Mouse (Mus musculus) myocyte (in vitro differentiated cells): ENCODE results near the gene Comp. TPM values are rescaled to one million over a fixed set of nuclear protein-coding genes. Genes with fewer than 3 reads are reported as not detected.

Experiments
- H3K27me3 ChIP-seq: one replicate; pipeline ENCODE4 v1.6.1; 2011; ENCODE audit not compliant: control insufficient read depth, insufficient read depth, insufficient read length
- H3K36me3 ChIP-seq: one replicate; pipeline ENCODE4 v1.6.1; 2011; ENCODE audit not compliant: control insufficient read depth, insufficient read depth
- H3K4me2 ChIP-seq: one replicate; pipeline ENCODE4 v1.6.1; 2011; ENCODE audit warnings: low read depth, control low read depth
- H3K4me3 ChIP-seq: one replicate; pipeline ENCODE4 v1.5.1; 2011; ENCODE audit warnings: mild to moderate bottlenecking, control low read depth, moderate library complexity
- H3K79me2 ChIP-seq: one replicate; pipeline ENCODE4 v1.6.1; 2011; ENCODE audit not compliant: control insufficient read depth, insufficient read depth
- H3ac ChIP-seq: one replicate; pipeline ENCODE4 v1.6.1; 2011; ENCODE audit not compliant: control insufficient read depth, insufficient read length
- CEBPB ChIP-seq: IDR thresholded peaks from 2 replicates; pipeline ENCODE4 v1.6.1; 2011; ENCODE audit warnings: mild to moderate bottlenecking, moderate library complexity; ENCODE audit not compliant: poor library complexity, insufficient read depth, severe bottlenecking
- E2F4 ChIP-seq: IDR thresholded peaks from one replicate; pipeline ENCODE4 v1.6.1; 2011; ENCODE audit warnings: mild to moderate bottlenecking, control low read depth, moderate library complexity; ENCODE audit not compliant: insufficient read depth
- MAX ChIP-seq: IDR thresholded peaks from one replicate; pipeline ENCODE4 v1.6.1; 2011; ENCODE audit warnings: low read depth, mild to moderate bottlenecking, control low read depth
- MYOD1 ChIP-seq, 3 experiments: IDR thresholded peaks; one replicate each; pipeline ENCODE4 v1.6.1; 2011; ENCODE audit warnings: control low read depth in 2 of 3, low read depth in 2 of 3, mild to moderate bottlenecking in 2 of 3, moderate library complexity in 1 of 3; ENCODE audit not compliant: insufficient read length in 2 of 3, control insufficient read depth in 1 of 3
- MYOG ChIP-seq, 3 experiments: IDR thresholded peaks; one replicate each; pipeline ENCODE4 v1.6.1; 2011; ENCODE audit warnings: control low read depth in 2 of 3, low read depth in 2 of 3, mild to moderate bottlenecking in 2 of 3; ENCODE audit not compliant: insufficient read length in 2 of 3, control insufficient read depth in 1 of 3, insufficient read depth in 1 of 3
- POLR2A ChIP-seq: IDR thresholded peaks from one replicate; pipeline ENCODE4 v1.6.1; 2011; ENCODE audit warnings: low read depth, mild to moderate bottlenecking, control low read depth, moderate library complexity; ENCODE audit not compliant: insufficient read length
- POLR2AphosphoS2 ChIP-seq: IDR thresholded peaks from one replicate; pipeline ENCODE4 v1.6.1; 2011; ENCODE audit warnings: low read depth, control low read depth; ENCODE audit not compliant: insufficient read length
- REST ChIP-seq: IDR thresholded peaks from one replicate; pipeline ENCODE4 v1.6.1; 2011; ENCODE audit warnings: mild to moderate bottlenecking, control low read depth, moderate library complexity; ENCODE audit not compliant: insufficient read depth, insufficient read length
- SRF ChIP-seq: IDR thresholded peaks from one replicate; pipeline ENCODE4 v1.6.1; 2011; ENCODE audit warnings: low read depth; ENCODE audit not compliant: control insufficient read depth, insufficient read length
- TCF12 ChIP-seq: IDR thresholded peaks from one replicate; pipeline ENCODE4 v1.6.1; 2011; ENCODE audit warnings: mild to moderate bottlenecking, control low read depth; ENCODE audit not compliant: poor library complexity, insufficient read depth, severe bottlenecking
- TCF3 ChIP-seq: IDR thresholded peaks from one replicate; pipeline ENCODE4 v1.6.1; 2011; ENCODE audit warnings: low read depth, control low read depth; ENCODE audit not compliant: insufficient read length
- USF1 ChIP-seq: IDR thresholded peaks from one replicate; pipeline ENCODE4 v1.6.1; 2011; ENCODE audit warnings: low read depth, mild to moderate bottlenecking, control low read depth, moderate library complexity
- polyA plus RNA-seq: library from polyadenylated mRNA; unstranded; fragments of >200 nt; fragmentation: generic; extraction: Trizol; gene quantifications from one replicate; pipeline ENCODE4 v1.2.1, GENCODE M21; 2012; ENCODE audit warnings: missing spikeins

Gene Comp
- polyA plus RNA-seq, 1 experiment, result 0.05 TPM

DNA sequence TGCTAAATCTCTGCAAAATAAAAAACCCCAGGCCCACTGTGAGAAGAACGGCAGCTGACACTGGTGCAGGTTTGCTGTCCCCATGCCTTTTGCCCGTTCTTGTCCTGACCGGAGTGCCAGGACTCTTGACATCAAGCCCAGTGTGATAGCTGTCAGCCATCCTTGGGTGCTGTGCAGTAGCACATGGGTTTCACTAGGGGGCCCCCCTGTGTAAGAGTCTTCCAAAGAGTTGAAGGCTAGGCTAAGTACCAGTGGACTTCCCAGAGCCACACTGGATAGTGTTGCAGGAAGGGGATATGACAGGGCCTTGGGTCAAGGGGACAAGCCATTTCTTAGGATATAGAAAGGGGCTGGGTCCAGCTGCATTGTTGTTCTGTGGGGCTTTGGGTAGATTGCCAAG, 9.9 kb downstream of the Comp start:
- Histone ChIP-seq H3K4me2 (no peak overlapping the region), H3K36me3 (no peaks in the 10 kb centered on the region), H3K79me2 (no peaks in the 10 kb centered on the region), H3ac (no peak overlapping the region), H3K4me3 (no peak overlapping the region), H3K27me3 (no peaks in the 10 kb centered on the region)
- TF ChIP-seq CEBPB (no peak), SRF (no peak), MAX (no peak), TCF3 (no peak), POLR2AphosphoS2 (no peak), POLR2A (no peak), USF1 (no peak), E2F4 (no peak), MYOG (IDR thresholded peaks at IDR 0.05; ENCODE audit: control insufficient read depth in 1 of 3, insufficient read depth in 1 of 3, insufficient read length in 2 of 3, low read depth in 2 of 3) (no peak), TCF12 (no peak), REST (no peak)

GRCm38 (mm10) chr8:70389678-70390077, 16.3 kb downstream of the Comp start:
- H3K4me2 ChIP-seq, result no peak overlapping the region
- no peak overlapping the region for H3K4me3 ChIP-seq
- no peak overlapping the region for H3ac ChIP-seq
- H3K36me3 ChIP-seq, result no peaks in the 10 kb centered on the region
- no peaks in the 10 kb centered on the region for H3K79me2 ChIP-seq
- TF ChIP-seq MYOD1 (IDR thresholded peaks at IDR 0.05; ENCODE audit: control insufficient read depth in 1 of 3, insufficient read length in 2 of 3, low read depth in 2 of 3) (no peak), MAX (no peak), MYOG (IDR thresholded peaks at IDR 0.05; ENCODE audit: control insufficient read depth in 1 of 3, insufficient read depth in 1 of 3, insufficient read length in 2 of 3, low read depth in 2 of 3) (no peak), USF1 (no peak), TCF12 (no peak), SRF (no peak), TCF3 (no peak), POLR2A (no peak)
- H3K27me3 ChIP-seq, result no peaks in the 10 kb centered on the region

- no peak overlapping the region for H3K4me2 ChIP-seq
- H3K4me3 ChIP-seq, result no peak overlapping the region
- H3ac ChIP-seq, result no peak overlapping the region
- H3K79me2 ChIP-seq, result no peaks in the 10 kb centered on the region
- H3K27me3 ChIP-seq, result no peaks in the 10 kb centered on the region
- no peak for TF ChIP-seq TCF3
- no peaks in the 10 kb centered on the region for H3K36me3 ChIP-seq
Measured at GRCm38 (mm10) chr8:70393087-70393486, 19.7 kb downstream of the Comp start.

DNA sequence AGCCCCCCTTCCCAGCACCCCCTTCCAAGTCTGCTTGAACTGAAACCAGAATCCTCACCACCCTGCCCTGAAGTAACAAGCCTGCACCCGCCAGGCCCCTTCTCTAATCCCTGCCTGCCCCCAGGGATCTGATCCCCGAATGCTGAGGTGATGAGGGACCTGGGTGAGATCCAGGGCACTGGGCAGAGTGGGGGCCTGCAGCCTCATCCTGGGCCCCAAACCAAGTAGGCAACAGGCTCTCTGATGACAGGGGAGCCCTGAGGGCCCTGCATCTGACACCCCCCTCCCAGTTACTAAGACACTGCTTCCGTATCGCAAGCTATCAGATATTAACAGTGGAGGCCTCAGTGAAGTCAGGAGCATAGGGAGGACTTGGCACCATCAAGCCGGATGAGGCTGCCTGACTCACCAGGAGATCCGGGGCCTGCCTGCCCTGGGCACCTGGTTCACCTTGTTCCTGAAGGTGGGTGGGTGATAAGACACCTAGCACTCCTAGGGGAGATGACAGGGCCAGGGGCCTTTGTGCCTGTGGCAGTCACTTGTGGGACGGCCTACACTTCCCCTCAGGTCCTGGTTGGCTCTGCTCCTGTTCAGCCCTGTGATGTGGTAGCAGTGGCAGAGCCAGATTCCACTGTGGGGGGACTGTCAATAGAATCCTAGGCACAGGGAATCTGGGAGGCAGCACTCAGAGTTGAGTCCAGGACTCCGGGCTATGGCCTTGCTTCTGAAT, 21.1 kb downstream of the Comp start:
- H3K4me2 ChIP-seq, result no peak overlapping the region
- H3K36me3 ChIP-seq, result no peaks in the 10 kb centered on the region
- H3K4me3 ChIP-seq, result no peak overlapping the region
- TF ChIP-seq CEBPB, result no peak
- no peak for TF ChIP-seq MYOG (IDR thresholded peaks at IDR 0.05; ENCODE audit: control insufficient read depth in 1 of 3, insufficient read depth in 1 of 3, insufficient read length in 2 of 3, low read depth in 2 of 3)
- no peak for TF ChIP-seq SRF
- TF ChIP-seq MAX, result no peak
- no peak overlapping the region for H3ac ChIP-seq
- H3K27me3 ChIP-seq, result no peaks in the 10 kb centered on the region
- no peaks in the 10 kb centered on the region for H3K79me2 ChIP-seq

- H3K27me3 ChIP-seq, result no peaks in the 10 kb centered on the region
- no peak overlapping the region for H3K4me3 ChIP-seq
- H3K79me2 ChIP-seq, result no peaks in the 10 kb centered on the region
- H3ac ChIP-seq, result no peak overlapping the region
- peak in 1 of 3 experiments; percentile 83 for TF ChIP-seq MYOD1 (IDR thresholded peaks at IDR 0.05; ENCODE audit: control insufficient read depth in 1 of 3, insufficient read length in 2 of 3, low read depth in 2 of 3)
- TF ChIP-seq MYOG (IDR thresholded peaks at IDR 0.05; ENCODE audit: control insufficient read depth in 1 of 3, insufficient read depth in 1 of 3, insufficient read length in 2 of 3, low read depth in 2 of 3), result peak in 1 of 3 experiments; percentile 72
- TF ChIP-seq POLR2AphosphoS2, result no peak
- H3K4me2 ChIP-seq, result no peak overlapping the region
- H3K36me3 ChIP-seq, result no peaks in the 10 kb centered on the region
Measured at GRCm38 (mm10) chr8:70395649-70396048, 22.3 kb downstream of the Comp start.

DNA sequence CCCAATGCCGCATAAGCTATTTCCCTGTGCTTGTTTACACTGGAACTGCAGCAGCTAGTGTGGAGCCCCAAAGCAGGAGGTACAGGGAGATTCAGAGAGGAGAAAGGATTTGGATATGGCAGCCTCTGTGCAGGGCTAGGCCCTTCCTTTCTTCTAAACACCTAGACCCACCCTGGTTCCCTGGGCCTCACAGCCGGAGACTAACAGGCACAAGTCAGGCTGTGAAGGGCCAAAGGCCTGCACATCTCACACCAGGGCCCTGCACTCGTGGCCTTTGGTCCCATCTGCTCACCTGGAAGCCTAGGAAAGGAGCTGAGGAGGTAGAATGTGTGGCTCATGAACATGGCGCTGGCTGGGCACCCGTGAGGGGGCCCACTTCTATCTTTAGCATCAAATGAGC, 22.8 kb downstream of the Comp start:
- H3K79me2 ChIP-seq, result no peaks in the 10 kb centered on the region
- H3K4me3 ChIP-seq, result no peak overlapping the region
- TF ChIP-seq MYOG (IDR thresholded peaks at IDR 0.05; ENCODE audit: control insufficient read depth in 1 of 3, insufficient read depth in 1 of 3, insufficient read length in 2 of 3, low read depth in 2 of 3) (no peak), SRF (no peak), TCF12 (no peak), REST (no peak), CEBPB (no peak), MYOD1 (IDR thresholded peaks at IDR 0.05; ENCODE audit: control insufficient read depth in 1 of 3, insufficient read length in 2 of 3, low read depth in 2 of 3) (no peak), MAX (no peak), POLR2AphosphoS2 (no peak), TCF3 (no peak), USF1 (no peak), POLR2A (no peak), E2F4 (no peak)
- no peak overlapping the region for H3K4me2 ChIP-seq
- no peaks in the 10 kb centered on the region for H3K36me3 ChIP-seq
- H3K27me3 ChIP-seq, result no peaks in the 10 kb centered on the region
- H3ac ChIP-seq, result no peak overlapping the region
